In genomic region chr1:159911006-159911405, GRCm38 (mm10) we compare ENCODE assay signal across 9 mouse cellular contexts.
DNase-seq lines count a peak whose midpoint lies in the region; ATAC-seq and TF ChIP-seq lines count a peak whose summit lies in the region.
"Had no signal": no experiment of that assay in that cellular context is flagged by ENCODE, and none has a peak within 500 bp of the region (broad histone marks: within the 10 kb centered on the region; RNA-seq: fewer than 3 reads in every experiment).

No protein-coding gene starts in this region.

- no peak for TF ChIP-seq EP300 in CH12.LX (IDR thresholded peaks at IDR 0.05; ENCODE audit: low read length)
- no peak for TF ChIP-seq EP300 in liver, postnatal 0 days (IDR thresholded peaks at IDR 0.05; ENCODE audit: low read depth)

- H3K36me3 ChIP-seq in CH12.LX (replicated peaks in 1 of 2; ENCODE audit: control insufficient read depth in 1 of 2, insufficient read depth in 1 of 2, low read length in 1 of 2) = no peaks in the 10 kb centered on the region
- H3K36me3 ChIP-seq in liver, postnatal 0 days (replicated peaks; ENCODE audit: insufficient read depth, low read length) = no peaks in the 10 kb centered on the region
- H3K36me3 ChIP-seq in midbrain, embryonic 10.5 days = no peaks in the 10 kb centered on the region

- H3K79me2 ChIP-seq in CH12.LX (replicated peaks; ENCODE audit: control insufficient read depth, extremely low read depth, insufficient read depth, poor library complexity, severe bottlenecking) = no peaks in the 10 kb centered on the region

- TF ChIP-seq CTCF in CH12.LX (conservative IDR thresholded peaks at IDR 0.05 in 1 of 2, IDR thresholded peaks at IDR 0.05 in 1 of 2; ENCODE audit: low read depth in 2 of 2, low read length in 2 of 2) = peak; percentile 86 to 91
- TF ChIP-seq CTCF in brain, embryonic 14.5 days (IDR thresholded peaks at IDR 0.05; ENCODE audit: borderline replicate concordance, extremely low read depth, insufficient read depth, insufficient read length) = peak; percentile 39; the same call in 1 of the 2 replicates
- TF ChIP-seq CTCF in liver, postnatal 0 days (IDR thresholded peaks at IDR 0.05; ENCODE audit: low read depth) = peak; percentile 78

- no peak for TF ChIP-seq POLR2A in CH12.LX (IDR thresholded peaks at IDR 0.05; ENCODE audit: low read depth, low read length)
- TF ChIP-seq POLR2A in brain, embryonic 14.5 days (IDR thresholded peaks at IDR 0.05; ENCODE audit: borderline replicate concordance, extremely low read depth, insufficient read depth, insufficient read length, poor library complexity, severe bottlenecking) = no peak

- intact Hi-C loops in heart, postnatal 25 days (cut with DNase I) = loop anchor here (1.0 to 10.0 kb wide), 4 partner anchors 86 to 274 kb away; no protein-coding TSS in a partner anchor

- no peaks in the 10 kb centered on the region for H3K9me3 ChIP-seq in CH12.LX (replicated peaks; ENCODE audit: low read length)
- H3K9me3 ChIP-seq in liver, postnatal 0 days (ENCODE audit: low read length) = no peaks in the 10 kb centered on the region
- H3K9me3 ChIP-seq in midbrain, embryonic 10.5 days (replicated peaks) = 0 out of 2 replicates have a peak, but pooled peaks cover 3% of the 10 kb centered on the region

- peak; percentile 61 to 84 for DNase-seq in heart, adult 18-20 months
- DNase-seq in heart, postnatal 25 days (ENCODE audit: low spot score) = no peak
- DNase-seq in CH12.LX (ENCODE audit: extremely low read depth) = peak; percentile 79
- no peak for DNase-seq in brain, embryonic 14.5 days (ENCODE audit: low read depth)
- peak; percentile 72 for DNase-seq in heart, postnatal 4 days
- peak; percentile 64 for DNase-seq in liver, postnatal 0 days
- peak; percentile 68 to 75 for DNase-seq in spleen, postnatal 36 days (ENCODE audit: low spot score in 2 of 2)
- DNase-seq in midbrain, embryonic 10.5 days (ENCODE audit: low spot score) = no peak

- WGBS in liver, postnatal 0 days (ENCODE audit: insufficient replicate concordance) = 23% methylated on average over 5 of the region's 5 CpGs
- 46% methylated on average over 5 of the region's 5 CpGs for WGBS in midbrain, embryonic 10.5 days

- peak; percentile 89 for TF ChIP-seq RAD21 in CH12.LX (IDR thresholded peaks at IDR 0.05; ENCODE audit: low read depth, low read length)

- dilution Hi-C loops in CH12.LX (cut with MboI; ENCODE audit: extremely low pct_ligation_motif_present, extremely low pct_unique_long_range_greater_than_20kb, low sequenced_read_pairs) = no loop called here

- no peak overlapping the region for H3K4me3 ChIP-seq in CH12.LX (replicated peaks in 1 of 3; ENCODE audit: low read depth in 2 of 3, low read length in 2 of 3, poor library complexity in 1 of 3)
- H3K4me3 ChIP-seq in liver, postnatal 0 days (ENCODE audit: low read depth, low read length) = no peak overlapping the region
- no peak overlapping the region for H3K4me3 ChIP-seq in midbrain, embryonic 10.5 days

- no peak overlapping the region for H3K4me2 ChIP-seq in CH12.LX (ENCODE audit: insufficient read depth, low read depth, poor library complexity, severe bottlenecking)
- H3K4me2 ChIP-seq in liver, postnatal 0 days (ENCODE audit: low read depth, low read length) = no peak overlapping the region

- H3K4me1 ChIP-seq in CH12.LX (ENCODE audit: control insufficient read depth in 1 of 2, insufficient read depth in 2 of 2) = peaks cover 0 to 2% of the 10 kb centered on the region in 2 experiments; a peak in 2 of 4 replicates
- no peaks in the 10 kb centered on the region for H3K4me1 ChIP-seq in liver, postnatal 0 days (ENCODE audit: insufficient read depth)
- peaks cover 13% of the 10 kb centered on the region for H3K4me1 ChIP-seq in midbrain, embryonic 10.5 days

- H3K9ac ChIP-seq in CH12.LX (ENCODE audit: insufficient read depth, low read depth) = no peak overlapping the region
- H3K9ac ChIP-seq in liver, postnatal 0 days (replicated peaks) = no peak overlapping the region

- no peak overlapping the region for H3K27ac ChIP-seq in CH12.LX (ENCODE audit: insufficient read depth, low read depth)
- H3K27ac ChIP-seq in liver, postnatal 0 days (ENCODE audit: low read depth) = no peak overlapping the region
- no peak overlapping the region for H3K27ac ChIP-seq in midbrain, embryonic 10.5 days (replicated peaks)
- H3K27ac ChIP-seq: macrophage had no signal

- in situ Hi-C loops in CH12.LX (cut with MboI; ENCODE audit: low pct_ligation_motif_present, low pct_unique_long_range_greater_than_20kb, low sequenced_read_pairs) = loop anchor here (10.0 kb wide), 1 partner anchor 154 kb away; no protein-coding TSS in a partner anchor

- peak; percentile 54; the same call in 1 of the 2 replicates for ATAC-seq in liver, postnatal 0 days

- no peaks in the 10 kb centered on the region for H3K27me3 ChIP-seq in CH12.LX (replicated peaks)
- no peaks in the 10 kb centered on the region for H3K27me3 ChIP-seq in liver, postnatal 0 days (ENCODE audit: insufficient read depth, low read length)
- H3K27me3 ChIP-seq in midbrain, embryonic 10.5 days (ENCODE audit: low read depth, poor library complexity, severe bottlenecking) = no peaks in the 10 kb centered on the region

TF ChIP-seq in CH12.LX, 34 proteins besides CTCF, POLR2A, EP300 and RAD21:
- TF ChIP-seq ZC3H11A (IDR thresholded peaks at IDR 0.05; ENCODE audit: low read depth, low read length) (peak; percentile 87), CHD2 (IDR thresholded peaks at IDR 0.05; ENCODE audit: low read length) (no peak), TCF12 (IDR thresholded peaks at IDR 0.05; ENCODE audit: low read depth, low read length) (0 out of 2 replicates have a peak, but pooled peaks have one; percentile 21), MYC (IDR thresholded peaks at IDR 0.05; ENCODE audit: low read depth, low read length) (peak; percentile 40; the same call in 1 of the 2 replicates), POLR2AphosphoS2 (IDR thresholded peaks at IDR 0.05; ENCODE audit: low read depth, low read length) (no peak), SMC3 (IDR thresholded peaks at IDR 0.05; ENCODE audit: low read depth, low read length) (peak; percentile 99)

Comparison
In these comparisons a context has a peak if more than half of its experiments do, and no peak if none do; other contexts are left out.
1. DNase-seq: peak in heart, adult 18-20 months (2 of 2), CH12.LX (single experiment), heart, postnatal 4 days (single experiment), liver, postnatal 0 days (single experiment) and spleen, postnatal 36 days (2 of 2); none in heart, postnatal 25 days (single experiment), brain, embryonic 14.5 days (single experiment) and midbrain, embryonic 10.5 days (single experiment).
2. Peak in every context shown above with its lines, with median percentiles within 50 percentile points of each other: CTCF ChIP-seq.